Mouse (Mus musculus) liver, embryonic 13.5 days (tissue): ENCODE results near the gene Fads6. TPM values are rescaled to one million over a fixed set of nuclear protein-coding genes. Genes with fewer than 3 reads are reported as not detected.

ENCODE experiments used
- ATAC-seq: fragments of 200-750 bp; cut with Nextera tagmentation; 2 replicates; pipeline ENCODE4 v1.8.0; 2017; ENCODE audit warnings: low read depth, mild to moderate bottlenecking, moderate number of reproducible peaks, moderate library complexity
- DNase-seq: peaks from one replicate; pipeline ENCODE4 v3.0.0; 2022
- H3K27ac ChIP-seq: fragments of 300-500 bp; sonication (generic); 2 replicates; pipeline ENCODE4 v1.5.1; 2015; ENCODE audit warnings: moderate library complexity, mild to moderate bottlenecking, inconsistent platforms
- H3K27me3 ChIP-seq: fragments of 300-500 bp; sonication (generic); 2 replicates; pipeline ENCODE4 v1.6.1; 2015; ENCODE audit warnings: mild to moderate bottlenecking, inconsistent platforms
- H3K36me3 ChIP-seq: fragments of 300-500 bp; sonication (generic); 2 replicates; pipeline ENCODE4 v1.6.1; 2015; ENCODE audit warnings: mild to moderate bottlenecking, inconsistent platforms
- H3K4me1 ChIP-seq: fragments of 300-500 bp; sonication (generic); replicated peaks from 2 replicates; pipeline ENCODE4 v1.6.1; 2015; ENCODE audit warnings: inconsistent platforms
- H3K4me2 ChIP-seq: fragments of 300-500 bp; sonication (generic); 2 replicates; pipeline ENCODE4 v1.6.1; 2015; ENCODE audit warnings: inconsistent platforms, mild to moderate bottlenecking, moderate library complexity
- H3K4me3 ChIP-seq: fragments of 300-500 bp; sonication (generic); replicated peaks from 2 replicates; pipeline ENCODE4 v1.5.1; 2015; ENCODE audit warnings: mild to moderate bottlenecking, inconsistent platforms
- H3K9ac ChIP-seq: fragments of 300-500 bp; sonication (generic); 2 replicates; pipeline ENCODE4 v1.6.1; 2015; ENCODE audit warnings: mild to moderate bottlenecking, inconsistent platforms
- H3K9me3 ChIP-seq: fragments of 300-500 bp; sonication (generic); replicated peaks from 2 replicates; pipeline ENCODE4 v1.6.1; 2016; ENCODE audit warnings: inconsistent platforms
- WGBS: fragments of 180-500 bp; shearing (Covaris S2); methylation state at CpG from one replicate; pipeline ENCODE4 v1.1.7; 2015; ENCODE audit not compliant: insufficient replicate concordance; 5-methylcytosine and 5-hydroxymethylcytosine counted together
- polyA plus RNA-seq: library from polyadenylated mRNA; unstranded; fragments of >200 nt; fragmentation: Nextera tagmentation; extraction: Ambion mirVana; gene quantifications from 2 replicates; pipeline ENCODE4 v1.2.1, GENCODE M21; 2015

The Fads6 gene
- polyA plus RNA-seq, 1 experiment from 2014 or later: 2.0 TPM

DNA sequence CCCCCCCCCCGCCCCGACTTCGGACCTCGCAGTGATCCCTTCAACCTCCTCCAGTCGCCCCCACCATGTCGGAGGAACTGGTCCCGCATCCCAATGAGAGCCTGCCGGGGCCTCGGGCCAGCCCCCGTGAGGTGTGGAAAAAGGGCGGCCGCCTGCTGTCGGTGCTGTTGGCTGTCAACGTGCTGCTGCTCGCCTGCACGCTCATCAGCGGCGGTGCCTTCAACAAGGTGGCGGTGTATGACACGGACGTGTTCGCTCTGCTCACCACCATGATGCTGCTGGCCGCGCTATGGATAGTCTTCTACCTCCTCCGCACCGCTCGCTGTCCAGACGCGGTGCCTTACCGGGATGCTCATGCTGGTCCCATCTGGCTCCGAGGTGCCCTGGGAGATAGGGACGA, 25.9 kb upstream of the Fads6 start:
- no peaks in the 10 kb centered on the region for H3K36me3 ChIP-seq
- WGBS: 17% methylated on average over 32 of the region's 32 CpGs
- peaks cover 9% of the 10 kb centered on the region; the same call in 1 of the 2 replicates for H3K4me1 ChIP-seq
- H3K4me2 ChIP-seq: no peak overlapping the region
- no peak for DNase-seq
- H3K27ac ChIP-seq: no peak overlapping the region
- H3K4me3 ChIP-seq: no peak overlapping the region
- ATAC-seq: no peak
- H3K9ac ChIP-seq: no peak overlapping the region
- H3K9me3 ChIP-seq: no peaks in the 10 kb centered on the region
- peaks cover 78% of the 10 kb centered on the region for H3K27me3 ChIP-seq

DNA sequence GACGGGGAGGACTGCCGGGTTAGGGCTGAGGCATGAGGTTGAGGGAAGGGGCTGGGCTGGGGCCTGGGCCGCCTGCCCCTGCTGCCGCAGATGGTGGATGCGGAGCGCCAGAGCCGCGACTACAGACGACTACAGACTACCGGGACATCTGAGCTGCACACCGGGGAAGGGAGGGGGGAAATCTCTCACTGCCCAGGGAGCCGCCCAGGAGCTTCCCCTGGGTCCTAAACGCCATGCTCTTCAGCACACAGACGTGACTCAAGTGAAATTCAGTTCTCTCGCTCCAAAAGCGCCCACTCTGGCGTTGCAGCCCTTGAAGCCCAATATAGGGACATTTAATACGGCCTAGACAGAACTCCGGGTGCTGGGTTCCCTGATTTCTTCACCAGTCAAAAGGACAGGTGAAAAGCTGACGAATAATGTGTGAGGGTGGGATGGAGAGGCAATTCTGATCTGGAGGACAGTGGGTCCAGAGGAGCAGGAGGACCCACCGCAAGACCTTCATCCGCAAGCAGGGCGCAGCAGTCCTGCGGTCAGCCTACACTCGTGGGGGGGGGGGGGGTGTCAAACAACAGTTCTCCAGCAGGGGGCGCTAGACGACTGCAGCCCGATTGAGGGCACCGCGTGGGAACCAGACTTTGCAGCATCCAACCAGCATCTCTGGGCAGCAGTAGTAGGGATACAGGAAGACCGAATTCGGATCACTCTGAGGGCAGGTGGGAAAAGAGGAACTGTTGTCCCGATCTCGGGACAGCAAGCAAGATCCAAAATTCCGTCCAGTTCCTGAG, 24.6 kb upstream of the Fads6 start, which contains the start of gene Ush1g:
Gene Ush1g (minus strand): TSS at position 136 of the 788 bp plus-strand sequence.
- ATAC-seq (no peak; the same call in 1 of the 2 replicates), DNase-seq (no peak)
- peak within 1 kb of the TSS; percentile 23 for H3K4me2 ChIP-seq

GRCm38 (mm10) chr11:115319704-115320383, 22.4 kb upstream of the Fads6 start:
- Histone ChIP-seq H3K27ac (no peak overlapping the region), H3K4me1 (peaks cover 9% of the 10 kb centered on the region; the same call in 1 of the 2 replicates), H3K4me3 (no peak overlapping the region), H3K9me3 (no peaks in the 10 kb centered on the region), H3K36me3 (no peaks in the 10 kb centered on the region), H3K9ac (no peak overlapping the region), H3K4me2 (no peak overlapping the region), H3K27me3 (peaks cover 100% of the 10 kb centered on the region)
- DNase-seq (no peak), ATAC-seq (0 out of 2 replicates have a peak, but pooled peaks have one; percentile 23)
- 7% methylated on average over 18 of the region's 18 CpGs for WGBS

More for the DNA sequence above, 24.6 kb upstream of the Fads6 start, which contains the start of gene Ush1g:
- WGBS: 5% methylated on average over 35 of the region's 35 CpGs
- Histone ChIP-seq H3K9me3 (no peaks in the 10 kb centered on the region), H3K9ac (no peak within 1 kb of the TSS), H3K27me3 (peaks cover 85% of the 10 kb centered on the region), H3K36me3 (no peaks in the 10 kb centered on the region), H3K4me1 (peaks cover 9% of the 10 kb centered on the region; the same call in 1 of the 2 replicates), H3K4me3 (peak within 1 kb of the TSS; percentile 19; the same call in 1 of the 2 replicates), H3K27ac (no peak within 1 kb of the TSS)

GRCm38 (mm10) chr11:115318245-115319027, 21.0 kb upstream of the Fads6 start:
- 6% methylated on average over 63 of the region's 63 CpGs for WGBS
- Histone ChIP-seq H3K9ac (no peak overlapping the region), H3K4me2 (no peak overlapping the region), H3K9me3 (no peaks in the 10 kb centered on the region), H3K4me3 (no peak overlapping the region), H3K36me3 (no peaks in the 10 kb centered on the region), H3K4me1 (peaks cover 9% of the 10 kb centered on the region; the same call in 1 of the 2 replicates), H3K27ac (no peak overlapping the region), H3K27me3 (peaks cover 95% of the 10 kb centered on the region)
- ATAC-seq: no peak
- DNase-seq: no peak

DNA sequence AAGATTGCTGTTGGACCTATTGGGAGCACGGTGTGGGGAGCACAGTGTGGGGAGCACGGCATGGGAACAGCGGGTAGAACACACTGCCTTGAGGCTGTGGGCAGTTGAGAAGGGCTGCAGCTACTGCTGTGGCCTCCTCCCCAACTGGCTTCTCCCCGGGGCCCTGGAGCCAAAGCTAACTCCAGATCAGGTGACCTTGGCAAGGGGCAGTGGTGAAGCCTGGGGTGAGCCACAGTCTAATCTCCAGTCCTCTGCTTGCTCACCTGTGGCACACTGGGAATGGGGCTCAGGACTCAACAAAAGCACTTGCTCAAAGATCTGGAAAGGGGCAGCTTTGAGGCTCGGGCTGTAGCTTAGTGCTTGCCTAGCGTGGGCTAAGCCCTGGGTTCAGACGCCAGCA, 19.7 kb upstream of the Fads6 start:
- Histone ChIP-seq H3K27ac (no peak overlapping the region), H3K9ac (no peak overlapping the region), H3K4me2 (no peak overlapping the region), H3K27me3 (peaks cover 91% of the 10 kb centered on the region), H3K36me3 (no peaks in the 10 kb centered on the region), H3K4me1 (peaks cover 9% of the 10 kb centered on the region; the same call in 1 of the 2 replicates), H3K9me3 (no peaks in the 10 kb centered on the region), H3K4me3 (no peak overlapping the region)
- WGBS: 48% methylated on average over 7 of the region's 7 CpGs
- ATAC-seq: no peak
- DNase-seq: no peak

DNA sequence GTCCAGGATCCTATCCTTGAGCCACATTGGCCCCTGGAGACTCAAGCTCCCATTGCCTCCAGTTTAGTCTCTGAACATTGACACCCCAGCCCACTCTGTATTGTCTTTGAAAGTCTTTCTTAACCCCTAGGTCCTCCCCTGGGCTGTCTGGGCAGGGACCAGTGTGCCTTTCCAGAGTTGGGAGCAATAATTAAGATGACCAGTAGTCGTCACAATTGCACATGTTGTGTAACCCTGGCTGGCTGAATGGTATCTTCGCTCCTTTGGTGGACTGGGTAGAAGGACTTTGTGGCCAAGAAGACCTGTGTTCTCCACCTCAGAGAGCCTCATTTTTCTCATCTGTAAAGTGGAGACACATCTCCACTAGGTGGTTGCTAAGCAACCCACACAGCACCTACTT, 16.8 kb upstream of the Fads6 start:
- ATAC-seq (no peak), DNase-seq (no peak)
- Histone ChIP-seq H3K27me3 (peaks cover 64% of the 10 kb centered on the region), H3K27ac (no peak overlapping the region), H3K36me3 (no peaks in the 10 kb centered on the region), H3K4me2 (no peak overlapping the region), H3K4me1 (no peaks in the 10 kb centered on the region), H3K9me3 (no peaks in the 10 kb centered on the region), H3K4me3 (no peak overlapping the region), H3K9ac (no peak overlapping the region)
- 37% methylated on average over 2 of the region's 2 CpGs for WGBS

DNA sequence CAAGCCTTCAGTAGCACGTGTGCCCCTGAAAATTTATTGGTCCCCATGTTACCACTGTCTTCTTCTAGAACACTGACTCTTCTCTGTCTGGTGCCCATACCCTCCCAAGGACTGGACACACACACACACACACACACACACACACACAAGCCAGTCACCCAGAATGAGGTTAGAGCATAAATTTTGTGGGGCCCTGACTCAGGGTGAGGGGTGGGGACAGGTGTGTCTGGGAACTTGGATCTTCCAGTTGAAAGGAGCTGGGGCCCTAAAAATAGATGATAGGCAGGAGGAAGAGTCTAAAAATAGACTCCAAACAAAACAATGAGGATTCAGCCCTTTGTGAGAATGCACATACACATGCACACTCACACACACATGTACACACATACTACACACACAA, 11.3 kb upstream of the Fads6 start:
- H3K9me3 ChIP-seq: no peaks in the 10 kb centered on the region
- 45% methylated on average over 1 of the region's 1 CpGs for WGBS

DNA sequence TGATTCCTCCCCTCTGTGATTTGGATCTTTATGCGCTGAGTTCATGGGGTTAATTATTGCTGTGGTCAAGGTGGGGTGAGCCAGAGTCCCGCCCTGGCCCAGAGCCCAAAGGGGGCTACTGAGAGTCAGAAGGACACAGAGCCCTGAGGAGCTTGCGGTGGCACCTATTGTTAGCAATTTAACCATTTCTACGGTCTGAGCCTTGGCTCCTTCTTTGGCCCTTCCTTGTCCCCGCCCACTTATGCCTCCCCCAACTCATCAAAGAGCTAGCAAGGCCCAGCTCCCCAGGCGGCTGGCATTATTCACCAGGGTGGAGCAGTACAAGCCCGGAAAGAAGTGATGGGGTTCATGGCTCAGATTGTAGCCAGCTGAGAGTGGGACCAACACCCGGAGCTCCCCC, 9.4 kb upstream of the Fads6 start, which contains the start of gene Otop2:
Gene Otop2 (plus strand): TSS at position 301 of the 400 bp plus-strand sequence.
- Histone ChIP-seq H3K27ac (no peak within 1 kb of the TSS), H3K4me1 (0 out of 2 replicates have a peak, but pooled peaks cover 3% of the 10 kb centered on the region)
- WGBS: 33% methylated on average over 8 of the region's 8 CpGs

More for the DNA sequence above, 11.3 kb upstream of the Fads6 start:
- peaks cover 28% of the 10 kb centered on the region for H3K27me3 ChIP-seq
- ATAC-seq (no peak), DNase-seq (no peak)
- H3K36me3 ChIP-seq: no peaks in the 10 kb centered on the region
- no peak overlapping the region for H3K4me2 ChIP-seq
- H3K4me1 ChIP-seq: 0 out of 2 replicates have a peak, but pooled peaks cover 3% of the 10 kb centered on the region
- H3K27ac ChIP-seq: no peak overlapping the region
- no peak overlapping the region for H3K9ac ChIP-seq
- no peak overlapping the region for H3K4me3 ChIP-seq

GRCm38 (mm10) chr11:115303167-115303566, 5.7 kb upstream of the Fads6 start:
- no peak overlapping the region for H3K27ac ChIP-seq

More for the DNA sequence above, 9.4 kb upstream of the Fads6 start, which contains the start of gene Otop2:
- ATAC-seq (no peak), DNase-seq (no peak)
- Histone ChIP-seq H3K36me3 (no peaks in the 10 kb centered on the region), H3K9ac (no peak within 1 kb of the TSS), H3K9me3 (no peaks in the 10 kb centered on the region), H3K27me3 (peaks cover 17% of the 10 kb centered on the region), H3K4me3 (no peak within 1 kb of the TSS), H3K4me2 (no peak within 1 kb of the TSS)

DNA sequence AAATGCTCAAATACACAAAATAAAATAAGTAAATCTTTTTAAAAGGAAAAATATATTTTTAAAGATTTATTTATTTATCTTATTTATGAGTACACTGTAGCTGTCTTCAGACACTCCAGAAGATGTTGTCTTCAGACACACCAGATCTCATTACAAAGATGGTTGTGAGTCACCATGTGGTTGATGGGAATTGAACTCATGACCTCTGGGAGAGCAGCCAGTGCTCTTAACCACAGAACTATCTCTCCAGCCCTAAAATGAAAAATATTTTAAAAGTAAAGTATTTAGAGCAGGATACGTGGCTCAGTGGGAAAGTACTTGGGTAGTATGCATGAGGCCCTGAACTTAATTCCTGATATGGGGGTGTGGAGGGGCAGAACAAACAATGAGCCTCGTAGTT, 3.9 kb upstream of the Fads6 start:
- Histone ChIP-seq H3K4me1 (peaks cover 9% of the 10 kb centered on the region; the same call in 1 of the 2 replicates), H3K36me3 (no peaks in the 10 kb centered on the region), H3K4me2 (no peak overlapping the region), H3K9me3 (no peaks in the 10 kb centered on the region), H3K27me3 (peaks cover 36% of the 10 kb centered on the region), H3K4me3 (no peak overlapping the region), H3K27ac (no peak overlapping the region), H3K9ac (no peak overlapping the region)
- 64% methylated on average over 2 of the region's 2 CpGs for WGBS
- DNase-seq (no peak), ATAC-seq (no peak)

More at GRCm38 (mm10) chr11:115303167-115303566, 5.7 kb upstream of the Fads6 start:
- no peak for ATAC-seq
- H3K4me3 ChIP-seq: no peak overlapping the region
- no peak overlapping the region for H3K9ac ChIP-seq
- 0 out of 2 replicates have a peak, but pooled peaks cover 3% of the 10 kb centered on the region for H3K4me1 ChIP-seq
- H3K27me3 ChIP-seq: peaks cover 25% of the 10 kb centered on the region
- no peaks in the 10 kb centered on the region for H3K36me3 ChIP-seq
- H3K4me2 ChIP-seq: no peak overlapping the region
- H3K9me3 ChIP-seq: no peaks in the 10 kb centered on the region
- WGBS: 52% methylated on average over 8 of the region's 8 CpGs
- DNase-seq: no peak
